Mouse (Mus musculus) c-Kit-positive CD71-negative TER-119-negative erythroid progenitor cells, embryonic 14.5 days (primary cell): ENCODE measurements around the gene Eps8.
"Not testable (repeated sequence)": the region's sequence is repeated elsewhere in the genome, so short reads cannot be mapped to it uniquely, and the experiment has no call there.

Experiments used
- DNase-seq: peaks from one replicate; pipeline ENCODE4 v3.0.0-alpha.2; 2013; ENCODE audit warnings: low read depth

The Eps8 gene

GRCm38 (mm10) chr6:137472129-137472528, 182.5 kb downstream of the Eps8 start:
- DNase-seq, result no peak

DNA sequence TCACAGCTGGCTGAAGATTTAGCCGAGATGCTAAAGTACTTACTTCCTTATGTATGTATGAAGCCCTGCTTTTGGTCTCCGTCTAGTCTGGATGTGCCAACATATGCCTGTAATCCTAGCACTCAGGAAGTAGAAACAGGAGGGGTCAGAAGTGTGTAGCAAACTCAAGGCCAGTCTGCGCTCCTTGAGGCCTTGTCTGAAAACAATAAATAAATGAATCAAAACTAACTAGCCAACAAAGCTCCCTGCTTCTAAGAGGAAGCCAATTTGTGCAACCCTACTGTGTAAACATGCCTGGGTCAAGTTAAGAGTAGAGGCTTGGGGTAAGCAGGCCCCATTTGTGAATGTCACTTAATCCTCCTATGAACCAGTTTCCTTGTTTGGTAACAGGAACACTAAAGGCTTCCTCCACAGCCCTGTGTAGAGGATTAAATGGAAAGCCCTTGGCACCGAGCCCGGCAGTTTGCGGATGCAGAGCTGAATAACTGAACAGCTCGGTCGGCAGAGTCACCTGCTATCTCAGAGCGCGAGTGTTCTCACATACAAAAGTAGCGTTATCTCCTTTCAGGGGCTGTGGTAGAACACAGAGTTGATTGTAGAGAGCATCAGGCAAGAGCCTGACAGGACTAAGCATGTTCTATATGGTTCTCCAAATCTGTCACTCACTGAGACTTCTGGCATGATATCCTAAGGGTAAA, 183.6 kb downstream of the Eps8 start:
- DNase-seq, result no peak

- DNase-seq, result no peak
These were observed 185.1 kb downstream of the Eps8 start for GRCm38 (mm10) chr6:137469541-137469940.

GRCm38 (mm10) chr6:137467696-137468095, 187.0 kb downstream of the Eps8 start:
- no peak for DNase-seq

GRCm38 (mm10) chr6:137466256-137466655, 188.4 kb downstream of the Eps8 start:
- DNase-seq, result no peak

DNA sequence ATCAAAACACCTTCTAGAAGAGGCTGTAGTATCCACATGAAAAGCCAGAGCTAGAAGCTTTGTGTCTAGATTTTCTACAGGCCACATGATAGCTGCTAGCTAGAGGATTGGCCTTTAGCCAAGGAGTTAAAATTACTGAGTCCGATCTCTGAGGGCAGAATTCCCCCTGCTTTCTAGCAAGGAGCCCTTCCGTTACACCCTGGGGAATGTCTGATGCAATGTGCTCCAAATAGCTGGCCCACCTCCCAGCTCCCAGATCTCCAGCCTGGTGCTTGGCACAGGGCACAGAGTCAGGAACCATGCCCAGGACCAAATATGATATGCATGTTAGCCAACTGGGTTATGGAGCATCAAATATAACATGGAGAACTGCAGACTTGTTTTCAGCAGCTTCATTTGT, 189.4 kb downstream of the Eps8 start:
- DNase-seq, result no peak

GRCm38 (mm10) chr6:137463771-137464170, 190.9 kb downstream of the Eps8 start:
- DNase-seq, result no peak

DNA sequence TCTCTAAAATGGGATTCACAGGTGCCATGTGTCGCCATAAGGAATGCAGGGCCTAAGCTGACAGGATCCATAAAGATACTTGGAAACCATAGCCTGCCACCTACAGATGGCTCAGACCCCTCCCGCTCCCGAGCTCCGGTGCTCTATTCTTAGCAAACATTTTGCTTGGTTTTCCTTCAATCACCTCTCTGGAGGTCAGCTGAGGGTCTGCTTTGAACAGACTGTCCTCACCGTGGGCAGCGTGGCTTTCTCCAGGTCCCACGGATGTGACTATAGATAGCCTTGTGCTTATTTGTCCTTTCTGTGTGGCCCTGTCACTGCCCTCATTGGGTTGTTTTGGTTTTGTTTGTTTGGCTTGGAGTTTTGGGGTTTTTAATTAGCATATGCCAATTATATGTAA, 196.5 kb downstream of the Eps8 start:
- no peak for DNase-seq

GRCm38 (mm10) chr6:137457210-137457609, 197.5 kb downstream of the Eps8 start:
- no peak for DNase-seq

DNA sequence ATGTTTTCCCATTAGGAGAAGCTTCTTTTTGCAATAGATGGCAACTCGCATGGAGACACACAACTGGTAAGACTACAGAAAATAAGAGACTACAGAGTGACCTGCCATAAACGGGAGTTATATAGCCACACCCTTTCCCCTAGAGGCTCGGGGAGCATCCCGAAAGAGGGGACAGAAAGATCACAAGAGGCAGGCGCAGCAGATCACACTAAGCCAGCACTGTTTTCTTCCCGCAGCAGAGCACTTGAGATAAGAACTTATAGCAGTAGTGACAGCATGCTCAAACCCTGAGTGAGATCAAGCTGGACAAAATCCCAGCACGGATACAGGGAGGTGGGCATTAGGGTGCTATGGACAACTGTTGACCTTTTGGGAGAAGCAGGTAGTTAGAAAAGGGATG, 198.6 kb downstream of the Eps8 start:
- no peak for DNase-seq

DNA sequence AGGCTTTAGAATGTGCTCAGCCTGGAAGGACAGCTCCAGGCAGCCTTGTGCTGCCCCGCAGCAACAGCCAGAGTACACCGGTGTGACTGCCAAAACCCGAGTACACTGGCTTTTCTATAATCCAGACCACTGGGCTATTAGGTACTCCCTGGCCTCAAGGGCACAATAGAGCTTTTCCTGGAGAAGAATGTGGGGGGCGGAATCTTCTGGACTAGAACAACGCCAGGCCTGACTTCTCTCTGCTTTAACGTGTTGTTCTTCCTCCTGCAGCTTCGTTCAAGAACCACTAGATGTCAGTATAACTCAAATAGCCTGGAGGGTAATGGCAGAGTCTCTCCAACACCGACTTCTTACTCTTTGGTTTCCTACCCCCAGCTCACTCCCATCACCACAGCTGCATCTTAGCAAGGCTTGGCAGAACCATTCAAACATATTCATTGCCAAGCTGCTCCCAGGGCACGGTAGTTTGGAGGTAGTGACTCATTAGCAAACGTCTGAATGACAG, 199.1 kb downstream of the Eps8 start:
- DNase-seq, result peak; percentile 39

- DNase-seq, result not testable (repeated sequence)
These were observed 208.6 kb downstream of the Eps8 start for GRCm38 (mm10) chr6:137446116-137446515.

DNA sequence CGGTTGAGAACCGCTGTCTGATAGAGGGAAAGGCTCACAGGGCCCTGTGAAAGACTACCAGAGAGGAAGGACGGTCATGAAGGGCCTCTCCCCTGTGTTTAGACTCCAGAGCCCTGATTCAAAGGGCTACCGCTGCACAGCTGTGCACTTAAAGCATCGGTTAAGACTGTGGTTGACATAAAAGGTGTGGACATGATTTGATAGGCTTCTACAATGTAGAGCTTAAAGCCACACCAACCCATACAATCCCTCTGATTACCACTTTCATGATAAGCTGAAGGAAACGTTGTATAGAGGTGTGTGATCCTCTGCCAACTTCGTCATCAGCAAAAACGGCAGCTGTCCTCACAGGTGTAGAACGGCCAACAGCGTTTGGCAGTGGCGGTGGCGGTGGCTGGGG, 211.6 kb downstream of the Eps8 start:
- no peak for DNase-seq

- no peak for DNase-seq
These were observed 213.9 kb downstream of the Eps8 start for GRCm38 (mm10) chr6:137440559-137441486.

DNA sequence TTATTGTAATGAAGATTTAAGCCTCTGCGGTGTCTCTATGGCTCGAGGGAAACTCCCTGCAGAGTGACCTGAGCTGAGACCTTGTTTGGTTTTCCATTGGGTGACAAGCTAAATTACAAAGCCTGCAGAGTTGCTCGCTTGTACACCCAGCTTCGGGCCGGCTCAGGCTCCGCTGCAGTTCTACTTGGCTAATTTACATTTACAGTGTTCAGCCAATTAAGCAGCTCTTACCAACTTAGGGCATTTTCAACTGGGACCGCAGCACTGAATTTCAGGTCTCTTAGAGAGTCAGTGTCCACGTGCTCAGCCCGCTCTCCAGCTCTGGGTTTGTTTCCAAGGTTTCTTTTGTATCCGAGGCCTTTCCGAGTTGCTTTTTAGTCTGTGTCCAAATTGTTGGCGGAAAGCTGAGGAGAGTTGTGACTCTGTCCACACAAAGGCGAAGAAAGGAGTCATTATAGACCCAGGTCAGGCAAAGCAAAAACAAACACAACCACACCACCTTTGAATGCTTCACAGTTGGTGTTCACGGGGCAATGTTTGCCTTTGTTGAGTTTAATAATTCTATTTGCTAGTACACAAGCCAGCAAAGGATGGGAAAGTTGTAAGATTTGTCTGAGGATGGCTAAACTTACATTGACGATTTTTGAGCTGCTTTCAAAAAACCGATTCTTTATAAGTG, 216.6 kb downstream of the Eps8 start:
- no peak for DNase-seq

GRCm38 (mm10) chr6:137437486-137437885, 217.2 kb downstream of the Eps8 start:
- DNase-seq, result no peak

- no peak for DNase-seq
These were observed 221.0 kb downstream of the Eps8 start for GRCm38 (mm10) chr6:137433521-137434137.
